22 mouse cellular contexts compared by ENCODE assay signal in genomic region chr17:10473175-10473574, GRCm38 (mm10).
DNase-seq lines count a peak whose midpoint lies in the region; ATAC-seq and TF ChIP-seq lines count a peak whose summit lies in the region.
"Had no signal": no experiment of that assay in that cellular context is flagged by ENCODE, and none has a peak within 500 bp of the region (broad histone marks: within the 10 kb centered on the region; RNA-seq: fewer than 3 reads in every experiment).

No protein-coding gene starts in this region.

- no peak overlapping the region for H3K27ac ChIP-seq in hindbrain, postnatal 0 days
- H3K27ac ChIP-seq in hindbrain, embryonic 12.5 days: no peak overlapping the region
- H3K27ac ChIP-seq in heart, embryonic 15.5 days: peak overlapping the region; percentile 92
- no peak overlapping the region for H3K27ac ChIP-seq in layer of hippocampus, adult 2 months
- H3K27ac ChIP-seq: embryonic facial prominence, embryonic 12.5 days; midbrain, embryonic 12.5 days had no signal

- 0 out of 2 replicates have a peak, but pooled peaks cover 3% of the 10 kb centered on the region for H3K4me1 ChIP-seq in hindbrain, postnatal 0 days (ENCODE audit: insufficient read depth, low read length)
- H3K4me1 ChIP-seq in hindbrain, embryonic 12.5 days: peaks cover 18% of the 10 kb centered on the region
- H3K4me1 ChIP-seq in heart, embryonic 15.5 days (replicated peaks): peaks cover 26% of the 10 kb centered on the region
- H3K4me1 ChIP-seq: midbrain, embryonic 12.5 days had no signal

- H3K36me3 ChIP-seq in hindbrain, postnatal 0 days (ENCODE audit: insufficient read depth, low read length): no peaks in the 10 kb centered on the region
- H3K36me3 ChIP-seq in hindbrain, embryonic 12.5 days: no peaks in the 10 kb centered on the region
- H3K36me3 ChIP-seq in heart, embryonic 15.5 days: no peaks in the 10 kb centered on the region
- H3K36me3 ChIP-seq: embryonic facial prominence, embryonic 12.5 days; hindbrain, embryonic 10.5 days; midbrain, embryonic 12.5 days had no signal

- TF ChIP-seq CTCF in hindbrain, postnatal 0 days (IDR thresholded peaks at IDR 0.05; ENCODE audit: low read depth): no peak; the same call in 1 of the 2 replicates
- no peak for TF ChIP-seq CTCF in layer of hippocampus, adult 2 months (conservative IDR thresholded peaks at IDR 0.05)

- no peaks in the 10 kb centered on the region for H3K27me3 ChIP-seq in hindbrain, postnatal 0 days (ENCODE audit: insufficient read depth, low read length)
- no peaks in the 10 kb centered on the region for H3K27me3 ChIP-seq in hindbrain, embryonic 12.5 days
- H3K27me3 ChIP-seq in heart, embryonic 15.5 days: no peaks in the 10 kb centered on the region
- H3K27me3 ChIP-seq: embryonic facial prominence, embryonic 12.5 days; midbrain, embryonic 12.5 days; Patski had no signal

- ATAC-seq in hindbrain, postnatal 0 days: no peak
- ATAC-seq in hindbrain, embryonic 12.5 days (ENCODE audit: low FRiP score): no peak
- ATAC-seq in heart, embryonic 15.5 days (replicated peaks; ENCODE audit: insufficient number of reproducible peaks, insufficient read depth, low FRiP score, low read depth): no peak
- ATAC-seq: activated CD4-positive, CD25-positive, alpha-beta regulatory T cell, adult 4 months; forebrain, postnatal 0 days; inflammation-experienced regulatory T-cells, adult 6 months; Patski had no signal

- DNase-seq in hindbrain, postnatal 0 days (ENCODE audit: low spot score): peak; percentile 39
- DNase-seq in adrenal gland, adult 18-20 months (ENCODE audit: low spot score in 2 of 2): peak; percentile 55 to 66
- DNase-seq in adrenal gland, postnatal 14 days: peak; percentile 92
- no peak for DNase-seq in spleen, postnatal 10 days (ENCODE audit: low spot score in 2 of 2)
- no peak for DNase-seq in layer of hippocampus, adult 2 months (ENCODE audit: low spot score in 2 of 2)
- no peak for DNase-seq in gastrocnemius, adult 8-10 months (ENCODE audit: low spot score in 2 of 2)
- DNase-seq: cerebellum, adult 18-20 months; forebrain, postnatal 0 days; kidney, adult 8-10 months; kidney, postnatal 4 days; lung, adult 18-20 months; lung, postnatal 4 days; right cerebral cortex, adult 18-20 months; thymus, adult 18-20 months had no signal

- 65% methylated on average over 6 of the region's 6 CpGs for WGBS in hindbrain, postnatal 0 days
- WGBS in hindbrain, embryonic 12.5 days: 84% methylated on average over 6 of the region's 6 CpGs
- WGBS in heart, embryonic 15.5 days: 40% methylated on average over 6 of the region's 6 CpGs

- no peak overlapping the region for H3K4me2 ChIP-seq in hindbrain, postnatal 0 days (ENCODE audit: low read depth, low read length)
- no peak overlapping the region for H3K4me2 ChIP-seq in hindbrain, embryonic 12.5 days (replicated peaks)
- H3K4me2 ChIP-seq in heart, embryonic 15.5 days: peak overlapping the region; percentile 29
- H3K4me2 ChIP-seq: embryonic facial prominence, embryonic 12.5 days; midbrain, embryonic 12.5 days had no signal

- H3K4me3 ChIP-seq in hindbrain, postnatal 0 days (ENCODE audit: low read length): no peak overlapping the region
- no peak overlapping the region for H3K4me3 ChIP-seq in hindbrain, embryonic 12.5 days
- H3K4me3 ChIP-seq in heart, embryonic 15.5 days: no peak overlapping the region
- H3K4me3 ChIP-seq in layer of hippocampus, adult 2 months: no peak overlapping the region
- H3K4me3 ChIP-seq: embryonic facial prominence, embryonic 12.5 days; hindbrain, embryonic 10.5 days; midbrain, embryonic 12.5 days had no signal

- no peak overlapping the region for H3K9ac ChIP-seq in hindbrain, postnatal 0 days (replicated peaks; ENCODE audit: low read length)
- no peak overlapping the region for H3K9ac ChIP-seq in hindbrain, embryonic 12.5 days
- H3K9ac ChIP-seq in heart, embryonic 15.5 days: no peak overlapping the region
- H3K9ac ChIP-seq: embryonic facial prominence, embryonic 12.5 days; forebrain, postnatal 0 days; midbrain, embryonic 12.5 days had no signal

- H3K9me3 ChIP-seq in hindbrain, postnatal 0 days (ENCODE audit: low read length): no peaks in the 10 kb centered on the region
- no peaks in the 10 kb centered on the region for H3K9me3 ChIP-seq in hindbrain, embryonic 12.5 days (replicated peaks)
- H3K9me3 ChIP-seq in heart, embryonic 15.5 days (replicated peaks): no peaks in the 10 kb centered on the region
- H3K9me3 ChIP-seq: embryonic facial prominence, embryonic 12.5 days; hindbrain, embryonic 10.5 days; midbrain, embryonic 12.5 days had no signal

Comparison
In these comparisons a context has a peak if more than half of its experiments do, and no peak if none do; other contexts are left out.
1. DNase-seq: peak in hindbrain, postnatal 0 days (single experiment), adrenal gland, adult 18-20 months (2 of 2) and adrenal gland, postnatal 14 days (single experiment); none in spleen, postnatal 10 days (0 of 2), layer of hippocampus, adult 2 months (0 of 2) and gastrocnemius, adult 8-10 months (0 of 2).